Mouse (Mus musculus) midbrain, embryonic 13.5 days (tissue): ENCODE measurements around the gene Amer2. TPM values are rescaled to one million over a fixed set of nuclear protein-coding genes. Genes with fewer than 3 reads are reported as not detected.
A peak's percentile ranks its signal among the peaks of the same experiment; 100 is the strongest.

Source experiments
- ATAC-seq: fragments of 200-750 bp; cut with Nextera tagmentation; 2 replicates; pipeline ENCODE4 v1.8.0; 2017; ENCODE audit warnings: mild to moderate bottlenecking, moderate TSS enrichment, moderate library complexity
- H3K27ac ChIP-seq: fragments of 300-500 bp; sonication (generic); 2 replicates; pipeline ENCODE4 v1.5.1; 2015; ENCODE audit warnings: inconsistent platforms, mild to moderate bottlenecking, moderate library complexity
- H3K27me3 ChIP-seq: fragments of 300-500 bp; sonication (generic); 2 replicates; pipeline ENCODE4 v1.6.1; 2015; ENCODE audit warnings: mild to moderate bottlenecking, inconsistent platforms
- H3K36me3 ChIP-seq: fragments of 300-500 bp; sonication (generic); 2 replicates; pipeline ENCODE4 v1.6.1; 2015; ENCODE audit warnings: mild to moderate bottlenecking, inconsistent platforms
- H3K4me1 ChIP-seq: fragments of 300-500 bp; sonication (generic); replicated peaks from 2 replicates; pipeline ENCODE4 v1.6.1; 2015; ENCODE audit warnings: inconsistent platforms
- H3K4me2 ChIP-seq: fragments of 300-500 bp; sonication (generic); replicated peaks from 2 replicates; pipeline ENCODE4 v1.6.1; 2015; ENCODE audit warnings: moderate library complexity, mild to moderate bottlenecking, inconsistent platforms
- H3K4me3 ChIP-seq: fragments of 300-500 bp; sonication (generic); replicated peaks from 2 replicates; pipeline ENCODE4 v1.5.1; 2015; ENCODE audit warnings: mild to moderate bottlenecking, inconsistent platforms
- H3K9ac ChIP-seq: fragments of 300-500 bp; sonication (generic); replicated peaks from 2 replicates; pipeline ENCODE4 v1.6.1; 2015; ENCODE audit warnings: mild to moderate bottlenecking, inconsistent platforms
- H3K9me3 ChIP-seq: fragments of 300-500 bp; sonication (generic); 2 replicates; pipeline ENCODE4 v1.6.1; 2016; ENCODE audit warnings: mild to moderate bottlenecking, inconsistent platforms
- WGBS: fragments of 180-500 bp; shearing (Covaris S2); methylation state at CpG from one replicate; pipeline ENCODE4 v1.1.7; 2015; 5-methylcytosine and 5-hydroxymethylcytosine counted together
- polyA plus RNA-seq: library from polyadenylated mRNA; unstranded; fragments of >200 nt; fragmentation: Nextera tagmentation; extraction: Ambion mirVana; gene quantifications from 2 replicates; pipeline ENCODE4 v1.2.1, GENCODE M21; 2015

Gene Amer2
- polyA plus RNA-seq, 1 experiment from 2014 or later: 30.8 TPM

DNA sequence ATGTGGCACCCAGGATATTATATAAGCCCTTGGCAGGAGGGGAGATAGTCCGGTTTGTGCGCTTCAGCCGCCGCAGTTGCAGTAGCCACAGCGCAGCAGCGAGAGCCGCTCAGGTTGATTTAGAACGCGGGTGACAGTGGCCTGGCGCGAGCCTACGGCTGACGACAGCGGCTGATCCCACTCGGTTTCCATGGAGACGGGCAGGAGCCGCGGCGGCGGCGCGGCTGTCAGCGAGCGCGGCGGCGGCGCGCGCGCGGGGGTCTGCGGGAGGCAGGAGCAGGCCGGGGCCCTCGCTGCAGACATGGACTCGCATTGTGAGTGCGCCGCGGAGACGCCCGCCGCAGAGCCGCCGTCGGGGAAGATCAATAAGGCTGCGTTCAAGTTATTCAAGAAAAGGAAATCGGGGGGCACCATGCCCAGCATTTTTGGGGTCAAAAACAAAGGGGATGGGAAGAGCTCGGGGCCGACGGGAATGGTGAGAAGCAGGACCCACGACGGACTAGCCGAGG, 5.1 kb downstream of the Amer2 start:
- Histone ChIP-seq H3K27me3 (peaks cover 10% of the 10 kb centered on the region), H3K4me3 (peak overlapping the region; percentile 93), H3K9me3 (no peaks in the 10 kb centered on the region), H3K36me3 (peaks cover 6% of the 10 kb centered on the region), H3K4me1 (peaks cover 46% of the 10 kb centered on the region), H3K4me2 (peak overlapping the region; percentile 89), H3K27ac (peak overlapping the region; percentile 96), H3K9ac (peak overlapping the region; percentile 99)
- ATAC-seq: peak; percentile 95
- WGBS: 0% methylated on average over 53 of the region's 53 CpGs

GRCm38 (mm10) chr14:60378566-60379322, 5.7 kb downstream of the Amer2 start:
- peak overlapping the region; percentile 89 for H3K4me2 ChIP-seq
- H3K9ac ChIP-seq: peak overlapping the region; percentile 99
- peak; percentile 80 for ATAC-seq
- H3K4me1 ChIP-seq: peaks cover 52% of the 10 kb centered on the region
- under 1% methylated on average over 69 of the region's 77 CpGs for WGBS
- peaks cover 6% of the 10 kb centered on the region for H3K36me3 ChIP-seq
- peak overlapping the region; percentile 96 for H3K27ac ChIP-seq
- no peaks in the 10 kb centered on the region for H3K9me3 ChIP-seq
- peak overlapping the region; percentile 93 for H3K4me3 ChIP-seq
- H3K27me3 ChIP-seq: peaks cover 8% of the 10 kb centered on the region

DNA sequence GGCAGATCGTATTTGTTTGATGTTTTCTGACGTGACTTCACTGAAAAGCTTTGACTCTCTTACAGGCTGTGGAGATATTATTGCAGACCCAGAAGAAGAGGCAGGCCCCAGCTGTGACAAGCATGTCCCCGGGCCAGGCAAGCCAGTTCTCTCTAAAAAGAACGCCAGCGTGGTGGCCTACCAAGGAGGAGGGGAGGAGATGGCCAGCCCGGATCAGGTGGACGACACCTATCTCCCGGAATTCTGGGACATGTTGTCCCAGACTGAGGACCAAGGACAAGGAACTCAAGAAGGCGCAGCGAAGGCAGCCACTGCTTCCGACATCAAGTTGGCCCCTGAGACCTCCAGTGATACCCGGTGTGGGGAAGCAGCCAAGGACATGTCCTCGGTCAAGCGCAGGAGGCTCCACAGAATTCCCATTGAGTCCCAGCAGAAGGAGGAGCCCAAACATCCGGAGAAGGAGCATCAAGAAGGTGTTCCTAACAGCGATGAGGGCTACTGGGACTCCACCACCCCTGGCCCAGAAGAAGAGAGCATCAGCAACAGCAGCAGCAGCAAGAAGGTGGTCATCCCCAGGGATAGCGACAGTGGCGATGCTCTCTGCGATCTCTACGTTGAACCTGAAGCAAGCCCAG, 6.4 kb downstream of the Amer2 start:
- no peaks in the 10 kb centered on the region for H3K9me3 ChIP-seq
- WGBS: 45% methylated on average over 20 of the region's 20 CpGs
- H3K27me3 ChIP-seq: peaks cover 8% of the 10 kb centered on the region
- ATAC-seq: peak; percentile 6; the same call in 1 of the 2 replicates
- H3K4me2 ChIP-seq: peak overlapping the region; percentile 89
- H3K4me3 ChIP-seq: peak overlapping the region; percentile 93
- peaks cover 59% of the 10 kb centered on the region for H3K4me1 ChIP-seq
- H3K27ac ChIP-seq: peak overlapping the region; percentile 96
- H3K36me3 ChIP-seq: peaks cover 6% of the 10 kb centered on the region
- peak overlapping the region; percentile 99 for H3K9ac ChIP-seq

DNA sequence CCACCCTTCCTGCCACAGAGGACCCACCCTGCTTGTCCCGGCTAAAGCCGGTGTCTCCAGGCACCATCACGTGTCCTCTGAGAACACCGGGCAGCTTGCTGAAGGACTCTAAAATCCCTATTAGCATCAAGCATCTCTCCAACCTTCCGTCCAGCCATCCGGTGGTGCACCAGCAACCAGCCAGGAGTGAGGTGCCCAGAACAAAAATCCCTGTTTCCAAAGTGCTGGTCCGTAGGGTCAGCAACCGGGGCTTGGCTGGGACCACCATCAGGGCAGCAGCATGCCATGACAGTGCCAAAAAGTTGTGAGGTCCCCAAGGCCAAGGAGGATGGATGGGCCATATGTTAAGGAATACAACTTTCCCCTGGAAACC, 6.9 kb downstream of the Amer2 start:
- peak overlapping the region; percentile 89 for H3K4me2 ChIP-seq
- H3K9ac ChIP-seq: peak overlapping the region; percentile 99
- 79% methylated on average over 8 of the region's 8 CpGs for WGBS
- peaks cover 6% of the 10 kb centered on the region for H3K36me3 ChIP-seq
- no peak overlapping the region for H3K27ac ChIP-seq
- H3K4me1 ChIP-seq: peaks cover 64% of the 10 kb centered on the region
- H3K9me3 ChIP-seq: no peaks in the 10 kb centered on the region
- ATAC-seq: no peak
- peaks cover 8% of the 10 kb centered on the region for H3K27me3 ChIP-seq
- peak overlapping the region; percentile 93 for H3K4me3 ChIP-seq

DNA sequence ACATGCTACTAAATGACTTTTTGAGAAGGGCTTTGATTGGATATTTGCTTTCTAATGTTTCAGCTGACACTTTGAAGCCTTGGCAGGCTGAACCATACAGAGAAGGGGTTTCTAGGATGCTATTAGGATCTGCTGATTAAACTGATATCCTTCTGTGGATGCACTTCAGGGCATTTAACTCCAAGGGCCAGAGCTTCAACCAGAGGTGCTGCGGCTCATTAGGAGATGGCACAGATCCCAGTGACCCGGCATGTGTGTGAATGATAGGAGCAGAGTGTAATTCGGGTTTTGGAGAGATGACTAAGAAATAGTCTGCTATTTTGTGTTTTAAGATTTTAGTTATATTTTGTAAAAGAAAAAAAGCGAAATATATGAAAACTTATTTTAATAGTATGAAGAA, 8.6 kb downstream of the Amer2 start:
- H3K9me3 ChIP-seq: no peaks in the 10 kb centered on the region
- no peaks in the 10 kb centered on the region for H3K27me3 ChIP-seq
- peaks cover 10% of the 10 kb centered on the region for H3K36me3 ChIP-seq
- no peak for ATAC-seq
- peaks cover 81% of the 10 kb centered on the region for H3K4me1 ChIP-seq
- H3K27ac ChIP-seq: no peak overlapping the region
- peak overlapping the region; percentile 93 for H3K4me3 ChIP-seq
- peak overlapping the region; percentile 89 for H3K4me2 ChIP-seq
- H3K9ac ChIP-seq: peak overlapping the region; percentile 55
- WGBS: 62% methylated on average over 4 of the region's 4 CpGs

DNA sequence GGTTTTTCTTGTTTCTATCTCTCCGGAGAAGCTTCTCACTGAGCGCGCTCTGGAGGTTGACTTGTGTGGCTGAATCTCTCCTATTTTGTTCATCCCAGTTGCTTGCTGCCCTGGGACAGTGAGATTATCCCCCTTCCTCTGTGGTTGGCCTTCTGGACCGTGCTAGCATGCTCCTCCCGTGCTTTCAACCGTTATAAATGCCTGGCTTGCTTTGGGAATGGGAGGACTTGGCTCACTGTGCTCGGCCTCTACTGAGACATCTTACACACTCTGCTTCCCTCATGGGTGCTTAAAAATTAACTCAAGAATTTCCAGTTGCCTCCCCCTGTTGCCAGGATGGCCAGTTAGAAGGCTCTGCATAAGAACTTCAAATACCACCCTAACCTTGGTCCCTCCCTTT, 10.8 kb downstream of the Amer2 start:
- WGBS: 74% methylated on average over 7 of the region's 7 CpGs
- peaks cover 83% of the 10 kb centered on the region for H3K4me1 ChIP-seq
- no peak overlapping the region for H3K27ac ChIP-seq
- H3K27me3 ChIP-seq: no peaks in the 10 kb centered on the region
- peaks cover 10% of the 10 kb centered on the region for H3K36me3 ChIP-seq
- no peak overlapping the region; the same call in 1 of the 2 replicates for H3K9ac ChIP-seq
- H3K4me3 ChIP-seq: peak overlapping the region; percentile 93
- no peak for ATAC-seq
- H3K9me3 ChIP-seq: no peaks in the 10 kb centered on the region
- H3K4me2 ChIP-seq: peak overlapping the region; percentile 89

- H3K4me3 ChIP-seq: peak overlapping the region; percentile 93
- no peaks in the 10 kb centered on the region for H3K27me3 ChIP-seq
- 87% methylated on average over 7 of the region's 7 CpGs for WGBS
- peaks cover 10% of the 10 kb centered on the region for H3K36me3 ChIP-seq
- H3K9ac ChIP-seq: no peak overlapping the region
- no peak for ATAC-seq
- no peaks in the 10 kb centered on the region for H3K9me3 ChIP-seq
- H3K4me1 ChIP-seq: peaks cover 82% of the 10 kb centered on the region
- peak overlapping the region; percentile 89 for H3K4me2 ChIP-seq
- H3K27ac ChIP-seq: 0 out of 2 replicates have a peak overlapping the region, but pooled peaks have one; percentile 35
These were observed 11.2 kb downstream of the Amer2 start for GRCm38 (mm10) chr14:60384269-60384668.

DNA sequence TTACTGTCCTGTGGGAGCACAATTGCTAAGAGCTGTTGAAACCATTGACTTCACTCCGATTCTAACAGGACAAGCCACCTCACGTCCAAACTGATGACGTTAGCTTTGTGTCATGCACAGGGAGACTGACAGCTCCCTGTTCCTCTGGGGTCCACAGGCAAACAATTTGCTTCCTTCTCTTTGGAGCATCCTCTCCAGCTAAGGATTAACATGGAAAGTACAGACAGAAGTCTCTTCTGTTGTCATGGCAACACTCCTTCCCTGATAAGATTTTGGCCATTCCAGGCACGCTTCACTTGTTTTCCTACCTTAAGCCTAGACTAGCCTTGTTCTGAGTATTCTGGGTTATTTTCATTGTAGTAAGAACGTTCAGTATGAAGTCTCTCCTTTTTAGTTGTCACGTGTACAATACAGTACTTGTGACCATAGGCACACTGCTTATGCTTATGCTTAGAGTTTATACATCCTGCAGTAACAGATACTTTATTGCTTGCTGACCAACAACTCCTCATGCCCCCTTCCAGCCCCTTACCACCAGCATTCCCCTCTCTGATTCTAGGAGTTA, 12.1 kb downstream of the Amer2 start:
- Histone ChIP-seq H3K27me3 (no peaks in the 10 kb centered on the region), H3K9ac (no peak overlapping the region), H3K4me2 (peak overlapping the region; percentile 89), H3K4me1 (peaks cover 73% of the 10 kb centered on the region), H3K9me3 (no peaks in the 10 kb centered on the region), H3K4me3 (no peak overlapping the region), H3K36me3 (peaks cover 8% of the 10 kb centered on the region), H3K27ac (peak overlapping the region; percentile 22)
- peak; percentile 74 for ATAC-seq
- 20% methylated on average over 6 of the region's 6 CpGs for WGBS

- WGBS: 79% methylated on average over 6 of the region's 6 CpGs
- Histone ChIP-seq H3K27ac (no peak overlapping the region), H3K4me1 (peaks cover 57% of the 10 kb centered on the region), H3K9ac (no peak overlapping the region), H3K4me3 (no peak overlapping the region), H3K4me2 (0 out of 2 replicates have a peak overlapping the region, but pooled peaks have one; percentile 2), H3K36me3 (peaks cover 11% of the 10 kb centered on the region; the same call in 1 of the 2 replicates), H3K9me3 (no peaks in the 10 kb centered on the region), H3K27me3 (no peaks in the 10 kb centered on the region)
- ATAC-seq: no peak
These were observed 13.8 kb downstream of the Amer2 start for GRCm38 (mm10) chr14:60386591-60387501.

DNA sequence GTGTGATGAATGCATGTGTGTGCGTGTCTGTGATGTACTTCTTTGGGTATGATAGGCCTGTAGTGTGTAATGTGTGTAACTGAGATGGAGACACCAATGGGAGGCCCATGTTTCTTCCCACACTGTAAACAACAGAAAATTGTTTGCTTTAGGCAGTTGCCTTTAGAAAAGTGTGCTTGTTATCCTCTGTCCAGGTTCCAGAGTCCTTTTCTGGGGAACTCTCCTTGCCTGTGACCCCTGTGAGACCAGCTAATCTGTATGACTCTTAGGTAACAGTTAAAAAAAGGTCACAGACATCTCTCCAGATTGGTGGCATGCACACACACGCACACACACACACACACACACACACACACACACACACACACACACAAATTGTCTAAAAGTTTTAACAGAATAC, 15.3 kb downstream of the Amer2 start:
- no peak overlapping the region for H3K27ac ChIP-seq
- H3K27me3 ChIP-seq: no peaks in the 10 kb centered on the region
- H3K36me3 ChIP-seq: peaks cover 11% of the 10 kb centered on the region; the same call in 1 of the 2 replicates
- H3K9ac ChIP-seq: no peak overlapping the region
- H3K4me3 ChIP-seq: no peak overlapping the region
- H3K4me1 ChIP-seq: peaks cover 42% of the 10 kb centered on the region
- 91% methylated on average over 2 of the region's 2 CpGs for WGBS
- no peak for ATAC-seq
- H3K4me2 ChIP-seq: no peak overlapping the region
- no peaks in the 10 kb centered on the region for H3K9me3 ChIP-seq

GRCm38 (mm10) chr14:60392202-60392601, 19.1 kb downstream of the Amer2 start:
- H3K27me3 ChIP-seq: no peaks in the 10 kb centered on the region
- no peak overlapping the region for H3K4me2 ChIP-seq
- ATAC-seq: no peak
- 63% methylated on average over 2 of the region's 2 CpGs for WGBS
- H3K36me3 ChIP-seq: peaks cover 7% of the 10 kb centered on the region; the same call in 1 of the 2 replicates
- H3K4me3 ChIP-seq: no peak overlapping the region
- no peaks in the 10 kb centered on the region for H3K9me3 ChIP-seq
- H3K4me1 ChIP-seq: peaks cover 4% of the 10 kb centered on the region
- H3K27ac ChIP-seq: 0 out of 2 replicates have a peak overlapping the region, but pooled peaks have one; percentile 0
- H3K9ac ChIP-seq: no peak overlapping the region
